Mouse (Mus musculus) forebrain, embryonic 15.5 days (tissue): ENCODE measurements around the gene Fxyd2. TPM values are rescaled to one million over a fixed set of nuclear protein-coding genes. Genes with fewer than 3 reads are reported as not detected.

Experiments used
- ATAC-seq: fragments of 200-750 bp; cut with Nextera tagmentation; replicated peaks from 2 replicates; pipeline ENCODE4 v1.8.0; 2017; ENCODE audit warnings: mild to moderate bottlenecking, moderate TSS enrichment, moderate library complexity
- H3K27ac ChIP-seq: fragments of 300-500 bp; sonication (generic); replicated peaks from 2 replicates; pipeline ENCODE4 v1.5.1; 2015; ENCODE audit warnings: mild to moderate bottlenecking, inconsistent platforms
- H3K27me3 ChIP-seq: fragments of 300-500 bp; sonication (generic); 2 replicates; pipeline ENCODE4 v1.6.1; 2015; ENCODE audit warnings: inconsistent platforms
- H3K36me3 ChIP-seq: fragments of 300-500 bp; sonication (generic); 2 replicates; pipeline ENCODE4 v1.6.1; 2015; ENCODE audit warnings: mild to moderate bottlenecking, inconsistent platforms
- H3K4me1 ChIP-seq: fragments of 300-500 bp; sonication (generic); 2 replicates; pipeline ENCODE4 v1.6.1; 2015; ENCODE audit warnings: inconsistent platforms
- H3K4me2 ChIP-seq: fragments of 300-500 bp; sonication (generic); replicated peaks from 2 replicates; pipeline ENCODE4 v1.6.1; 2015; ENCODE audit warnings: mild to moderate bottlenecking, inconsistent platforms
- H3K4me3 ChIP-seq: fragments of 300-500 bp; sonication (generic); 2 replicates; pipeline ENCODE4 v1.5.1; 2015; ENCODE audit warnings: mild to moderate bottlenecking, inconsistent platforms
- H3K9ac ChIP-seq: fragments of 300-500 bp; sonication (generic); replicated peaks from 2 replicates; pipeline ENCODE4 v1.6.1; 2015; ENCODE audit warnings: mild to moderate bottlenecking, inconsistent platforms
- H3K9me3 ChIP-seq: fragments of 300-500 bp; sonication (generic); 2 replicates; pipeline ENCODE4 v1.6.1; 2016; ENCODE audit warnings: inconsistent platforms
- WGBS: fragments of 180-500 bp; shearing (Covaris S2); methylation state at CpG from one replicate; pipeline ENCODE4 v1.1.7; 2015; ENCODE audit warnings: mixed read lengths; 5-methylcytosine and 5-hydroxymethylcytosine counted together
- polyA plus RNA-seq: library from polyadenylated mRNA; unstranded; fragments of >200 nt; fragmentation: Nextera tagmentation; extraction: Ambion mirVana; gene quantifications from 2 replicates; pipeline ENCODE4 v1.2.1, GENCODE M21; 2015

Gene Fxyd2
- polyA plus RNA-seq, 1 experiment from 2014 or later, result 5.8 TPM

GRCm38 (mm10) chr9:45374988-45375502, 24.4 kb upstream of the Fxyd2 start:
- Histone ChIP-seq H3K4me1 (peaks cover 63% of the 10 kb centered on the region), H3K36me3 (no peaks in the 10 kb centered on the region), H3K27ac (no peak overlapping the region), H3K9me3 (no peaks in the 10 kb centered on the region), H3K4me3 (no peak overlapping the region), H3K4me2 (no peak overlapping the region), H3K27me3 (no peaks in the 10 kb centered on the region), H3K9ac (no peak overlapping the region)
- no peak for ATAC-seq
- 94% methylated on average over 6 of the region's 6 CpGs for WGBS

- H3K4me1 ChIP-seq, result peaks cover 71% of the 10 kb centered on the region
- 82% methylated on average over 4 of the region's 4 CpGs for WGBS
Observed at GRCm38 (mm10) chr9:45376427-45376826, 23.0 kb upstream of the Fxyd2 start.

GRCm38 (mm10) chr9:45376883-45377282, 22.6 kb upstream of the Fxyd2 start:
- no peak overlapping the region for H3K4me3 ChIP-seq
- no peak overlapping the region for H3K9ac ChIP-seq
- H3K9me3 ChIP-seq, result no peaks in the 10 kb centered on the region
- H3K4me1 ChIP-seq, result peaks cover 71% of the 10 kb centered on the region
- WGBS, result 61% methylated on average over 2 of the region's 2 CpGs
- no peak overlapping the region for H3K27ac ChIP-seq
- ATAC-seq, result no peak
- no peak overlapping the region for H3K4me2 ChIP-seq
- H3K36me3 ChIP-seq, result no peaks in the 10 kb centered on the region
- no peaks in the 10 kb centered on the region for H3K27me3 ChIP-seq

More at GRCm38 (mm10) chr9:45376427-45376826, 23.0 kb upstream of the Fxyd2 start:
- H3K27me3 ChIP-seq, result no peaks in the 10 kb centered on the region
- no peak for ATAC-seq
- H3K9ac ChIP-seq, result no peak overlapping the region
- no peak overlapping the region for H3K4me2 ChIP-seq
- H3K36me3 ChIP-seq, result no peaks in the 10 kb centered on the region
- no peak overlapping the region for H3K4me3 ChIP-seq
- H3K27ac ChIP-seq, result no peak overlapping the region
- no peaks in the 10 kb centered on the region for H3K9me3 ChIP-seq

- no peak overlapping the region for H3K9ac ChIP-seq
- H3K9me3 ChIP-seq, result no peaks in the 10 kb centered on the region
- peak; percentile 76 for ATAC-seq
- H3K4me1 ChIP-seq, result peaks cover 60% of the 10 kb centered on the region
- no peak overlapping the region for H3K4me2 ChIP-seq
- H3K36me3 ChIP-seq, result no peaks in the 10 kb centered on the region
- no peaks in the 10 kb centered on the region for H3K27me3 ChIP-seq
- H3K27ac ChIP-seq, result peak overlapping the region; percentile 82
- no peak overlapping the region for H3K4me3 ChIP-seq
- WGBS, result 18% methylated on average over 10 of the region's 10 CpGs
Observed at GRCm38 (mm10) chr9:45380411-45381251, 18.8 kb upstream of the Fxyd2 start.

- no peaks in the 10 kb centered on the region for H3K27me3 ChIP-seq
- H3K9ac ChIP-seq, result no peak overlapping the region
- no peak overlapping the region for H3K4me2 ChIP-seq
- no peaks in the 10 kb centered on the region for H3K36me3 ChIP-seq
- ATAC-seq, result no peak
- no peak overlapping the region for H3K4me3 ChIP-seq
- H3K27ac ChIP-seq, result peak overlapping the region; percentile 82
- peaks cover 43% of the 10 kb centered on the region for H3K4me1 ChIP-seq
- no peaks in the 10 kb centered on the region for H3K9me3 ChIP-seq
- WGBS, result 71% methylated on average over 5 of the region's 5 CpGs
Observed at GRCm38 (mm10) chr9:45382336-45382735, 17.1 kb upstream of the Fxyd2 start.

- no peak for ATAC-seq
- no peak overlapping the region for H3K4me3 ChIP-seq
- no peak overlapping the region for H3K4me2 ChIP-seq
- no peaks in the 10 kb centered on the region for H3K9me3 ChIP-seq
- no peaks in the 10 kb centered on the region for H3K36me3 ChIP-seq
- H3K4me1 ChIP-seq, result peaks cover 42% of the 10 kb centered on the region
- WGBS, result 66% methylated on average over 5 of the region's 5 CpGs
- peak overlapping the region; percentile 82; the same call in 1 of the 2 replicates for H3K27ac ChIP-seq
- H3K27me3 ChIP-seq, result no peaks in the 10 kb centered on the region
- H3K9ac ChIP-seq, result no peak overlapping the region
Observed at GRCm38 (mm10) chr9:45382834-45383233, 16.6 kb upstream of the Fxyd2 start.

GRCm38 (mm10) chr9:45383883-45384282, 15.6 kb upstream of the Fxyd2 start:
- H3K4me2 ChIP-seq, result no peak overlapping the region
- peaks cover 35% of the 10 kb centered on the region for H3K4me1 ChIP-seq
- H3K9ac ChIP-seq, result no peak overlapping the region
- no peak overlapping the region for H3K4me3 ChIP-seq
- H3K9me3 ChIP-seq, result no peaks in the 10 kb centered on the region
- ATAC-seq, result no peak
- H3K36me3 ChIP-seq, result no peaks in the 10 kb centered on the region
- no peak overlapping the region for H3K27ac ChIP-seq
- 89% methylated on average over 6 of the region's 6 CpGs for WGBS
- H3K27me3 ChIP-seq, result no peaks in the 10 kb centered on the region

GRCm38 (mm10) chr9:45386698-45387097, 12.8 kb upstream of the Fxyd2 start:
- no peak overlapping the region for H3K4me2 ChIP-seq
- no peak overlapping the region for H3K4me3 ChIP-seq
- peaks cover 14% of the 10 kb centered on the region for H3K4me1 ChIP-seq
- no peaks in the 10 kb centered on the region for H3K27me3 ChIP-seq
- H3K9ac ChIP-seq, result no peak overlapping the region
- peaks cover 3% of the 10 kb centered on the region; the same call in 1 of the 2 replicates for H3K36me3 ChIP-seq
- ATAC-seq, result no peak
- WGBS, result 89% methylated on average over 5 of the region's 5 CpGs
- H3K27ac ChIP-seq, result no peak overlapping the region
- no peaks in the 10 kb centered on the region for H3K9me3 ChIP-seq

GRCm38 (mm10) chr9:45388385-45388994, 11.0 kb upstream of the Fxyd2 start:
- 43% methylated on average over 12 of the region's 12 CpGs for WGBS
- no peak overlapping the region for H3K9ac ChIP-seq
- ATAC-seq, result peak; percentile 64

GRCm38 (mm10) chr9:45389596-45389995, 9.9 kb upstream of the Fxyd2 start:
- H3K9ac ChIP-seq, result no peak overlapping the region
- no peak overlapping the region for H3K4me3 ChIP-seq
- H3K36me3 ChIP-seq, result peaks cover 25% of the 10 kb centered on the region
- no peak overlapping the region for H3K4me2 ChIP-seq
- no peaks in the 10 kb centered on the region for H3K27me3 ChIP-seq
- H3K9me3 ChIP-seq, result no peaks in the 10 kb centered on the region
- no peak for ATAC-seq
- no peak overlapping the region for H3K27ac ChIP-seq
- 88% methylated on average over 8 of the region's 8 CpGs for WGBS
- no peaks in the 10 kb centered on the region for H3K4me1 ChIP-seq

More at GRCm38 (mm10) chr9:45388385-45388994, 11.0 kb upstream of the Fxyd2 start:
- peaks cover 14% of the 10 kb centered on the region for H3K36me3 ChIP-seq
- no peak overlapping the region for H3K4me2 ChIP-seq
- no peak overlapping the region for H3K4me3 ChIP-seq
- H3K9me3 ChIP-seq, result no peaks in the 10 kb centered on the region
- H3K27ac ChIP-seq, result no peak overlapping the region
- no peaks in the 10 kb centered on the region for H3K27me3 ChIP-seq
- no peaks in the 10 kb centered on the region for H3K4me1 ChIP-seq

- Histone ChIP-seq H3K27me3 (no peaks in the 10 kb centered on the region), H3K9me3 (no peaks in the 10 kb centered on the region), H3K36me3 (peaks cover 29% of the 10 kb centered on the region), H3K27ac (no peak overlapping the region), H3K4me3 (no peak overlapping the region), H3K9ac (no peak overlapping the region), H3K4me1 (no peaks in the 10 kb centered on the region), H3K4me2 (no peak overlapping the region)
- ATAC-seq, result no peak
- 82% methylated on average over 7 of the region's 7 CpGs for WGBS
Observed at GRCm38 (mm10) chr9:45391299-45391698, 8.2 kb upstream of the Fxyd2 start.

- peaks cover 33% of the 10 kb centered on the region for H3K36me3 ChIP-seq
- no peak overlapping the region for H3K27ac ChIP-seq
- H3K9ac ChIP-seq, result no peak overlapping the region
- H3K9me3 ChIP-seq, result no peaks in the 10 kb centered on the region
- H3K4me2 ChIP-seq, result no peak overlapping the region
- ATAC-seq, result no peak
- H3K27me3 ChIP-seq, result no peaks in the 10 kb centered on the region
- no peak overlapping the region for H3K4me3 ChIP-seq
- 95% methylated on average over 6 of the region's 6 CpGs for WGBS
- H3K4me1 ChIP-seq, result no peaks in the 10 kb centered on the region
Observed at GRCm38 (mm10) chr9:45395218-45395617, 4.3 kb upstream of the Fxyd2 start.
